Mouse (Mus musculus): ENCODE measurements at regions not wholly inside any gene's neighbourhood (a gene's known extent, or its start where the extent isn't known, plus 50 kb on each side); places are given as distances from the start of the nearest gene placed in this dataset.
"Not testable (repeated sequence)": the region's sequence is repeated elsewhere in the genome, so short reads cannot be mapped to it uniquely, and the experiment has no call there.

DNA sequence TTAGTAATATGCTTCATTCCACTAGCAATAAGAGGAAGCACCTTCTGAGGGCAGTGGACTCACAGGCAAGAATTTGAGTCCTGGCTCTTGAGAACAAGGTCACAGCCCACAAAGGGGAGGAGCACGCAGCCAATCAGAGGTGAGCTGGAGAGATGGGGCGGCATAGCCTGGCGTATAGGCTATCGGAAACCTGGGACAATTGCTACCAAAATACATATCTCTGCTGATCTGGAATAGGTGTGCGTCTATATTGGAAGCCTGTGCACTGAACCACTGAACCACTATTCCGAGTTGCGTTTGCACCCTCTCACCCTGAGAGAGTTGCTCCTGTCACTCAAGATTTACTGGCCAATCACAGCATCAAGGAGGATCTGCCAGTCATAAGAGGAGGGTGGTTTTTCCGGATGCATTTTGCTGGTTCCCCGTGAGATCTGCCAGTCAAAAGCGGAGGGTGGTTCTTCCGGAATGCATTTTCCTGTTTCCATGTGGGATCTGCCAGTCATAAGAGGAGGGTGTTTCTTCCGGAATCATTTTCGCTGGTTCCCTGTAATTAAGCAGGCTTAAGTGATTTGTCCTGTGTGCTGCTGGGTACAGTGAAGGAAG lies 80.1 kb upstream of the Riok2 start:
- H3K4me1 ChIP-seq (replicated peaks); H3K9me3 ChIP-seq; H3K36me3 ChIP-seq; H3K27me3 ChIP-seq: not testable (repeated sequence)
- peak overlapping the region; percentile 81 for H3K27ac ChIP-seq (replicated peaks)
- WGBS, result under 1% methylated on average over 13 of the region's 13 CpGs
- peak; percentile 99 for ATAC-seq (ENCODE audit: low FRiP score, low read depth)
- peak overlapping the region; percentile 45 for H3K9ac ChIP-seq
- peak overlapping the region; percentile 51 for H3K4me2 ChIP-seq
- peak overlapping the region; percentile 55 for H3K4me3 ChIP-seq

DNA sequence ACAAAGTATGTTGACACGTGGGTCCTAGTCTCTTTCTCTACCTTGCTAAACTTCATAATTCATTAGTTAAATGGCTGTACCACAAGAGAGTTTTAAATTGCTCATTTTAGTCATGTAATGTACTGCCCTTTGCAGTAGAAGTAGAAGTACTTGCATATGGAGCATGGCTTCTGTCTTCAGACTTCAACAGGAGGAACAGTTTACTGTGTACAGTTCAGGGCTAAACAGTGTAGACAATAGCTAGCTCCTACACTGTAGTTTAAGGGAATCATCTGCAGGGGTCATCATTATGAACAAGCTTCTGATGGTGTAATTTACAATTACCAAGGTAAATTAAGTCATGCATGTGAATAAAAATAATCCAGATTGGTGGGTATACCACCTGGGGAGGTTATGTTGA lies 79.1 kb upstream of the Riok2 start:
- H3K36me3 ChIP-seq; H3K9ac ChIP-seq; H3K4me1 ChIP-seq (replicated peaks); H3K9me3 ChIP-seq; H3K27ac ChIP-seq (replicated peaks); H3K27me3 ChIP-seq: not testable (repeated sequence)
- 0 out of 2 replicates have a peak, but pooled peaks have one; percentile 70 for ATAC-seq (ENCODE audit: low FRiP score, low read depth)
- 4% methylated on average over 1 of the region's 1 CpGs for WGBS
- Histone ChIP-seq H3K4me2 (peak overlapping the region; percentile 51), H3K4me3 (peak overlapping the region; percentile 55)

DNA sequence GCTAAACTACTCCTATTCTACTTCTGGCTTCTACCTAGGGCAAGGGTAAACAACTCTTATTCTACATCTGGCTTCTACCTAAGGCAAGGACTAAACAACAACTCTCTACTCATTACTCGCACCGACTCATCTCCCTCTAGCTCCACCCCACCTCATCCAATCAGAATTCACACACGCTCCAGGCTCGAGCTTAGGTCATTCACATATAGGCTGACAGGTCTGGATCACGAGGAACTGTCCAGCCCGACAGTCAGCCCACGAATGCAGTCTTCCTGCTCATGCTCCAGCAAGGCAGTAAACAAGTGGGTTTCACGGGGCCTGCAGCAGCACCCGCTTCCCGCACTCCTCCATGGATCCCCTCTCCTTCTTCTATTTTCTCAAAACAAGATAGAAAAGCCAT lies 70.6 kb upstream of the Riok2 start:
- ATAC-seq (ENCODE audit: low FRiP score, low read depth); H3K9ac ChIP-seq; H3K27me3 ChIP-seq; H3K27ac ChIP-seq (replicated peaks); H3K4me1 ChIP-seq (replicated peaks); H3K4me2 ChIP-seq; H3K4me3 ChIP-seq: not testable (repeated sequence)
- H3K9me3 ChIP-seq, result peaks cover 19% of the 10 kb centered on the region
- 97% methylated on average over 10 of the region's 10 CpGs for WGBS
- H3K36me3 ChIP-seq, result peaks cover 12% of the 10 kb centered on the region

Data from hindbrain, embryonic 15.5 days (tissue).